Mouse (Mus musculus) kidney, postnatal 4 days (tissue): ENCODE results near the gene Sord.

Experiments used
- DNase-seq, 2 experiments: peaks; one replicate each; pipeline ENCODE4 v3.0.0; 2021; ENCODE audit warnings: mixed read lengths in 2 of 2

The Sord gene

DNA sequence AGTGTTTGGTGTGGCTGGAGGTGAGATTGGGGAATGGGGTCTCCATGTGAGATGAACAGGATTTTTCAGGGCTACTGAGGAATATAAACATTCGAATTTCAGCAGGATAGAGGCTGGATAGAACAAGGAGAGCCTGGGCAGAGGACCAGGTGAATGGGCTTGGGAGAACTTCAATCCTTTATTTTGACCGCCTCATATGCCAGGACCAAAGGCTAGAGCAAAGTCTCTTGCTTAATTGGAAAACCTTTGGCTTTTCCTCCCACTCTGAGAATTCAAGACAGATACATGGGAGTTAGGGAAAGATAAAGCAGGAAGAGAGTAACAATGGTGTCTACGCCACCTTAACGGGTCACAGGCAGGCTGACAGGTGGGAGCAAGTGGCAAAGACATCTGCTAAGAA lies 6.7 kb downstream of the Sord start:
- DNase-seq, result no peak

DNA sequence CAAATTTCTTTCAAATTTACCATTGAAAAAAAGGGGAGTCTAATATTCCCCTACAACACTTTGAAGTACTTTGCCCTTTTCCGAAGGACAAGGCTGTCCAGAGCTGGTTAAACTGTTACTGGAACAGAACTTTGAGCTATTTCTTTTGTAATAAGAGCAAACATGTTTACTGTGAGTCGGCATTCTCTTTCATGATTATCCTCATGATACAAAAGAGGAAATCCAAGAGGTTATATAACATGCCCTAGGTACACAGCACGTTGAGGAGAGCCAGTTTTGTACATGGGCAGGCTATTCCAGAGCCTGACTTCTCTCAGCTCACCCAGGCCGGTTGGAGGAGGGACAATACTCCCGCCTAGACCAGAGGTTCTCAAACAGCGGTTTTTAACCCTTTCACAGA lies 7.4 kb downstream of the Sord start:
- no peak for DNase-seq

DNA sequence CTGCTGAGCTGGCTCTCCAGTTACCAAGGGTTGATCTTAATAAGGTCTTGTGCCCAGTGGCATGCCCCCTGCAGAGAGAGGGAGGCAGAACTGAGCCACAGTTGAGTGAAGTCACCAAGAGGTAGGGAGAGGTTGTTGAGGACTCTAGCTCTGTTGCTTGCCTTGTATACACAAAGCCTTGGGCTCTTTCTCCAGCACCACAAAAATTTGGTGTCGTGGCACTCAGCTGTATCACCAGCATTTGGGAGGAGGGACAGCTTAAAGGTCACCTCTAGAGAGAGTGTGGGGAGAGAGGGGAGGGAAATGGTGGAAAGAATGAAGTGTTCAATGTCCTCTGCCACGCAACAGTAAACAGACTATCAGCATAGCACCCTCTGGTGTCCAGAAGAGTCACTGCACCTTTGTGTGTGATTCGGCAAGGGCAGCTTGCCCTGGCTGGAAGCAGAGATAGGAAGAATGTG lies 9.2 kb downstream of the Sord start:
- peak; percentile 78 to 84 for DNase-seq

DNA sequence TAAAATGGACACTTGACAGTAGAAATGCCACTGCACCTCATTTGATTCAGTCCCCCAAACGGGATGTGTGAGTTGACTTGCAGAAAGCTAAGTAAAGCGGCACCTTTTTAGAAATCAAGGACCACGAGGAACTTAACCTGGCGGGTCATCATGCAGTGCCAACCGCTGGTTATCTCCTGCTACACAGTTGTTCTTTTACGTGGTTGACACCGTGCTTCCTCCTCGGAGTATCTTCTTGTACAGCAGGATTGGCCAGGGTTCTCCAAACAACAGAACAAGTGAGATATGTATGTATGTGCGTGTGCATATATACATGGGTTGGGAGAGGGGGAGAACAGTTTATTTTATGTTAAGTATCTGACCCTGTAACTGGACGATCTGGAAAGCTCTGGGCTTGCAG lies 13.2 kb downstream of the Sord start:
- DNase-seq, result no peak

DNA sequence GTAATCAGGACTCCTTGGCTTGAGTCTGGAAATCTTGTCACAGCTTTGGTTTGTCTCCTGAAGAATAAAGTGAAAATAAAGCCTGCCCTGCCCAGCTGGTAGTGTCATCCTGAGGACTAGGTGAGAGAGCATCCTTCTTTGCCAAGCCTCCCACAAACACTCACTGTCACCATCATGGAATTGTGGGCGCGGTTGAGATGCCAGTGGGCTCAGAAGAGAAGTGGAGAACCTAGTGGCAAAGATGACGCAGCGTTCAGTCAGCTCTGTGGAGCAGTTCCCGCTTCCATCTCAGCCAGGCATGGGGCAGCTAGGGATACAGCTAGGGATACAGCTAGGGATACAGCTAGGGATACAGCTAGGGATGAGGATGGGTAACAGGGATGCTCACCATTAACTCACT lies 21.4 kb downstream of the Sord start:
- DNase-seq, result no peak

DNA sequence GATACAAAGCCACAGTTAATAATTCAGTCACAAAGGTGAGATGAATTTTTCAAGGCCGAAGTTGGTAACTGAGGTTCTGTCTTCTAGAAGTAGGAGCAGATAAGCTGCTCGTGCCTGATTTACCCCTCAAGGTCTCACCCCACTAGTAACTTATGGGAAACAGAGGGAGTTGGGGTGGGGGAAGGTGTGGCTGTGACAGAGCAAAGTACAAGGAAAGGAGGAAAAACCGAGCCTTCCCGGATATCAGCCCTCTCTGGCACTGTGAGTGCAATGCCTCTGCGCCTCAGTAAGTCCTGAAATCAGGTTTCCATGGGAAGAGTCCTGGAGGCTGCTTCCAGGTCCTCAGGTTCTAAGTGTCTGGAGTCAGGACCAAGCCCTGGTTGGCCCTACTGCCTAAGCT lies 26.2 kb downstream of the Sord start:
- no peak for DNase-seq

DNA sequence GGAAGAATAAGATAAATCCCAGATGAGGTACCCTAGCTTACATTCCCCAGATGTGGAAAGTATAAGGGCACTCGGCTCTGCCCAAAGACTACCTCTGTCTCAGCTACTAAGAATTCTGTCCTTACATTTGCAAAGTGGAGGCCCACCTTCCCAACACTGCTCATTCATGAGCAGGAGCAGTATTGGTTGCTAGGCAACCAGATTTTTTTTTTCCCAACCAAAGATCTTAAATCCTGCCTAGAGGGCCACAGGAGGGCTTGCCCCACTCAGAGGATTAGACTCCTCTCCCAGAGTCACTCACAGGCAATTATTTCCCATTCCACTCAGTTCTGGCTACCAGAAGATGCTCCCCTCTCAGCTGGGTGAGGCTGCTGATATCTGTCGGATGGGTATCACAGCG lies 30.1 kb downstream of the Sord start:
- no peak for DNase-seq

DNA sequence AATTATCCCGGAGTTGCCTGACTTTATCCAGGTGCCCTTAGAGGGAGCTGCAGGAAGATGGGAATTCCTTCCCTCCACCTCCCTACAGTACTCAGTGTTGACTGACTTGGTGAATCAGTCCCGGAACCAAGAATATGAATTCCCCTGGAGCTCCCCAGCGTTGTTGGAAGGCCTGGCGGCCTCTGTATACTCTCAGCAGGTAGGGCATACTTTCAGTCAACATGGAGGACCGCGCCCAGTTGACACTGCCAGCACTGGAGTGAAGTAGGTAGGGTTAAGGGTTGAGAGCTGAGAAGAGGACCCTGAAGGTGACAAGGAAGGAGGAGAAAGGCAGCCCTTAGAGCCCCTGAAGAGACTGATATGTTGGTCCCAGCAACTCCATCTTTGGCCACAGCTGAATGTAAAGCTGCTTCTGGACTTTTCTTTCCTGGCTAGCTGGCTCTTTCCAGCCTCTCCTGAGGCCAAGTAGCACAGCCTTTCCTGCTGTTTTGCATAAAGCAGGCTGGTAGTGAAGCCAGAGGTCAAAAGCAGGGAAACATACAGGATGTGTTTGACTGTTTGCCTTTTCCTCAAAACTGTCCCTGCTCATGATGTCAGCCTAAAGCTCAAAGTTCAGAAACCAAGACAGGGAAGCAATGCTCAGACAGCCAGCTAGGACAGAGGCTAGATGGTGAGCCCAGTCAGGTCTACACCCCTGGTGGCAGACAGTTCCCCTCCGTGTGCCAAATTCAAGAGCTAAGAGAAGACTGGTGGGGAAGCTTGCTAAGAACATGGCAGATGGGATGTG lies 32.1 kb downstream of the Sord start:
- no peak for DNase-seq

DNA sequence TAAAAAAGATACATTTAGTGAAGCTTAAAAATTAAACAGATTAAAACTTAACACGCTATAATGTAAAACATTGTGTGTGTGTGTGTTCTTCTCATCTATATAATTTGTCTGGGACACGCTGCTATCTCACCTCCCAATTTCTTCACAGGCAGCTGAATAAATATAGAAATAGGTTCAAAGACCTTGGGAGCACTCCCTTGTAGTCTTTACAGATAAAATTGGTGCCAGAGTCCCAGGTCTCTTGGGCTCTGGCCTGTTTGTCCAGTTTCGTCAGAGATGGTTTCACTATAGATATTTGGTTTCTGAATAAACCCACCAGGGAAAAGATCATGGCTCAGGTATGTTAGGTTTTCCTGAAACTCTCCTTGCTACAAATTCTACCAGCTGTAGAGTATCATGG lies 44.2 kb downstream of the Sord start:
- DNase-seq, result no peak

DNA sequence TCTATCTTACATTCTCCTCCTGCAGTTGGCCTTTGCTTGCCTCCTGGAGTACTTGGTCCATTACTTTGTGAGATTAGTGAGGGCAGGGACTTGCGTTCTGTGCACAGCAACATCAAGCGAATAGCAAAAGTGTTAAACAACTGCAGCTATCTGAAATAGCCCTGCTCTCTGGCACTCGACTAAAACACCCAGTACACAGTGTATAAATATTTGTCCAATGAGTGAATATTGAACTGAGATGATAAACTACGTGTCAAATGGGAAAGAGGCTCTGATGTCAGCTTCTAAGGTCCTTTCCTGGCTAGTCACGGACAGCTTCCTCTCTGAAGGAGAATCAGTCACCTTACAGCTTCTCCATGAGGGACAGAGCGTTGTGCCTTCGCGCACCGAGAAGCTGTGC lies 49.5 kb downstream of the Sord start:
- DNase-seq, result no peak

DNA sequence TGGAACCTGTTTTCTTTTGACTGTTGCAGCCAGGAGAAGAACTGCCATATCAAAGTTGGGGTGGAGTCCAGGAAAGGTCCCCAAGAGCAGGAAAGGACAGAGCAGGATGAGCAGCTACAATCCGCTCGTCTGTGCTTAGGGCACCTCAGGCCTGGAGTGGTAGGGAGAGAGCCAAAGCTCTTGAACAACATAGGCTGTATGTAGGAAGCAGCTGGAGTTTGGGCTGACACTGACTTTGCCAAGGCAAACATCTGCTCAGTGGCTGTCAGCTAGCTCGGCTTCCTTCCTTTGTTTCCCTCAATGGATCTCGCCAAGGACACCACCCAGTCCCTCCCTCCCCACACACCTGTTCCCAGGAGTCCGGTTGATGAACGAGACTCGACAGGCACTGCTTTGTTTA lies 51.6 kb downstream of the Sord start:
- no peak for DNase-seq

DNA sequence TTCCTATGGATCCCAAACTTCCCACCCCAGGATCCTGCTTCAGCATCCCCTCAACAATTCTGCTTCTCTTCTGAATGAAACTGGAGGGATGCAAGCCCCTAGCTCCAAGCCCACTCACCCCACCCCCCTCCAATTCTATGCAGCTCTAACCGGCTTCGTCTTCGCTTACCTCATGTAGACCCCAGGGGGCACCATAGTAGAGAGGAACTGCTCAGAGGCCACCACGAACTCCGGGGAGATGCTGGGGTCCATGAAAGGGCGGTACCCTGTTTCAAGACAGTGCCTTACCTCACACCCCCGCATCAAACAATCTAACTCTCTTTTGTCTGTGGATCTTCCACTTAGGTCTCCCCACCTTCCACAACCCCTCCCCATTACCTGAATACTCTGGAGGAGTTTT lies 60.4 kb downstream of the Sord start:
- no peak for DNase-seq

DNA sequence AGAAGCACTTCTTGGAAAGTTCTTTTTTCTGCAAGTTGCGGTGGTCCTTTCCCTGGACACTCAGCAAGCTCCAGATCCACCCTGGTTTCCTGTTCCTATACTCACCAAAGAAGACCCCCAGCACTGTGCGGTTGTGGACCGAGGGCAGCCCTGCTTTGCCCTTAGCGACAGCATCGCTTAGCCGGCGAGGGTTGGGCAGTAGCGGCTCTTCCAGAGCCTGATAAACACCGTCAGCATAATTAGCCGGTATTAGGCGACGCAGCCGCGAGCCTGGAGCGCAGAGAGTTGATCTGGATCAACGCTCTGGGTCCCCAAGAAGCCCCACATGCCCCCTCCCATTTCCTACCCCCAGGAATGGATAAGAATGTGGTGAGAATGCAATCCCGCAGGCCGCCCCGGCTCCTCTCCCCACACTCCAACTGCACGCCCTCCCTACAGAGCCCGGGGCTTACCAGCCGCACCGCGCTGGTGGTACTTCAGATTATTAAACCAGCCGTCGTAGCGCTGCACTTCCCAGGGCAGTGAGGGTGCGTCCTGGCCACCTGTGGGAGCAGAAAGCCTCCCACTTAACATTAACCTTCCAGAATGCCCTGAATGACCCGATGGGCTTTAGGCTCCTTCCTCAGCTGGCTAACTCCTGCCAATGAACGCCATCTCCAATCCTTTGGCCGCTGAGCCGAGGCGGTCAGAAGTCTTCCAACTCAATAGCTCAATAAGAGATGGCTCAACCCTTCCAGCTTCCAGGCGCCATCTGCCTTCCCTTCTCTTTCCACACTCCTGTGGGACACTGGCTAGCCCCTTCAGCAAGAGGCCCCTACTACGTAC lies 62.9 kb downstream of the Sord start:
- DNase-seq, result no peak

DNA sequence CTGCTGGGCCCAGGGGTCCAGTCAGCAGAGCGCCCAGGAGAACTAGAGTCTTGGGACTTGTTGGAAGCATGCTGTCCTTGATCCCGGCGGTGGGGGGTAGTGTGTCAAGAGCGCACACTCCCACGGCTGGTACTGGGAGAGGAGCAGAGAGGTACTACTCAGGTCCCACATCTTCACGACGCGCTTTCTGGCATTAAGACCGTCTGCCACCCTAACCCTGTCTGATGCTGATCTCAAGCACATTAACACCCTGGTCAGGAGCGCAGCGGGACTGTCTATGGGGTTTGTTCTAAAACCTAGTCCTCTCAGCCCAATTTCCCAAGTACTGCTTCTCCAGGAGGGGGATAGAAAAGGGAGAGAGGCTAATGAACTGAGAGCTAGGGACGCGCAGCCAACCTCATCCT lies 63.5 kb downstream of the Sord start, which contains the start of gene Duox2:
Gene Duox2, minus strand, starts transcription at position 354 of the 404 bp plus-strand sequence.
- DNase-seq, result no peak

DNA sequence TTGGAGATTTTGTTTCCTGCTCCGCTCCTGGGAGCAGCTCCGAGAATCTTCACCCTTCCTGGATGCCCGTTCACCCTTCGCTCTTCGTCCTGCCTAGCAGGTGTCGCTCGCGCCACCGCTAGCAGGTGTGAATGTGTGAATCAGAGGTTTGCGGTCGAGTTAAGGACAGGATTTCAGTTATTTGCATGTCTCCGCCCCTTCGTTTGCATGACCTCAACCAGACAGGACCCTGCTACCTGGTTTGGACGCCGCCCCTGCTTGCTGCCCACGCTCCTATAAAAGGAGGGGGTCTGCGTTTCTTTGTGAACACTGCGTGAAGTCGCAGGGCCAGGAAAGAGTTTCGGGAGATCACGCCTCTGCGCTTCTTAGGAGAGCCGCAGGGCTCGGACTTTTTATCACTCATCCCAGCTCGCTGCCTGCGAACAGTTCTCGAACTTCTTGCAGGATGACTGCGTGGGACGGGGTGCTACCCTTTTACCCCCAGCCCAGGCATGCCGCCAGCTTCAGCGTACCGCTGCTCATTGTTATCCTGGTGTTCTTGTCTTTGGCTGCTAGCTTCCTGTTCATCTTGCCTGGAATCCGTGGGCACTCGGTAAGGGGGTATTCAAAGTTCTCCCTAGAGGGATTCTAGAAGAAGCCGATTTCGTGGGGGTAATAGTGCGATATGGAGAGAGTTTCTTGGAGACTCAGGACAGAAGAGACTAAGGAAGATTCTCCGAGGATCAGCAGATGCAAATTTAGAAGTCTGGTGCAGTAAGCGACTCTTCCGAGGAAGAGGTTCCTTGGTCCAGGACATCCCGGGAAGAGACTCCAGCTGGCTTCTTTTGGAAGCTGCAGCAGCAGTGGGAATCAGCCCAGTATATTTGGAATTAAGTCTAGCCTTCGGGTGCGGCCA lies 64.3 kb downstream of the Sord start, which contains the start of gene Duoxa2:
Gene Duoxa2, plus strand, starts transcription at position 305 of the 895 bp plus-strand sequence.
- peak; percentile 44 to 47 for DNase-seq

DNA sequence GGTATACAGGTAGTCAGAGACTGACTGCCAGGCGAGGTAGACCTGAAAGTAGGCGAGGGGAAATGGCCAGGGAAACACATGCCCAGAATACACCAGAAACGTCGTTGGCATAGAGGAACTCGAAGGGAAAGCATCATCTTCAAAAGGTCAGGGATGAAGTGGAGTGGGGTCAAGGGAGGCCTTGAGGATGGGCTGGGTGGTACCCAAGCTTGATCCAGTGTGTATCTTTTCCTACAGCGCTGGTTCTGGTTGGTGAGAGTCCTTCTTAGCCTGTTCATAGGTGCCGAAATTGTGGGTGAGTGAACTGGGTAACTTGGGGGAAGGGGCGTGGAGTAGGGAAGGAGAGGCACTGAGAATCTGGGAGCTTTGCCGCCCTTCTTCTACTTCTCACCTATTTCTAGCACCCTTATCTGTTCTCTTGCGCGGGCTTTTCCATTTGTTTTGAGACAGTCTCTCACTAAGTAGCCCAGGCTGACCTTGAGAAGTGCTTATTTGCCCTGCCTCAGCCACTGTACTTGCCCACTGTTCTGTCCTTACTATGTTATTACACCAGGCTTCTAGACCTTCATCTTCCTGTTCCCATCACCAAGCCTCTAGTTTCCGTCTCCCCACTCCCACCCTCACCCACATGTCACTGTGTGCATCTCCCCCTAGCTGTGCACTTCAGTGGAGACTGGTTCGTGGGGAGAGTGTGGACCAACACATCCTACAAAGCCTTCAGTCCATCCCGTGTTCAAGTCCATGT lies 65.5 kb downstream of the Sord start:
- DNase-seq, result no peak

DNA sequence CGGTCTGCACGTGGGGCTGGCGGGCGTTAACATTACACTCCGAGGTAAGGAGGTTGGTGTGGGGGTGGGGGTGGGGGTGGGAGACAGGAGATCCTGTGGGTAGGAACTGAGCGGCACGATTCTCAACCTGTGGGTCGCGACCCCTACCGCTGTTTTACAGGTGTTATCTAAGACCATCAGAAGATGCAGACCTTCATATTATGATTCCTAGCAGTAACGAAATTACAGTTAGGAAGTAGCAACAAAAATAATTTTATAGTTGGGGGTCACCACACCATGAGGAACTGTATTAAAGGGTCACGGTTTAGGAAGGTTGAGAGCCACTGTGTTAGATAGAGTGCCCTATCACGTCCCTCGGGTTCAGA lies 66.1 kb downstream of the Sord start:
- DNase-seq, result no peak

DNA sequence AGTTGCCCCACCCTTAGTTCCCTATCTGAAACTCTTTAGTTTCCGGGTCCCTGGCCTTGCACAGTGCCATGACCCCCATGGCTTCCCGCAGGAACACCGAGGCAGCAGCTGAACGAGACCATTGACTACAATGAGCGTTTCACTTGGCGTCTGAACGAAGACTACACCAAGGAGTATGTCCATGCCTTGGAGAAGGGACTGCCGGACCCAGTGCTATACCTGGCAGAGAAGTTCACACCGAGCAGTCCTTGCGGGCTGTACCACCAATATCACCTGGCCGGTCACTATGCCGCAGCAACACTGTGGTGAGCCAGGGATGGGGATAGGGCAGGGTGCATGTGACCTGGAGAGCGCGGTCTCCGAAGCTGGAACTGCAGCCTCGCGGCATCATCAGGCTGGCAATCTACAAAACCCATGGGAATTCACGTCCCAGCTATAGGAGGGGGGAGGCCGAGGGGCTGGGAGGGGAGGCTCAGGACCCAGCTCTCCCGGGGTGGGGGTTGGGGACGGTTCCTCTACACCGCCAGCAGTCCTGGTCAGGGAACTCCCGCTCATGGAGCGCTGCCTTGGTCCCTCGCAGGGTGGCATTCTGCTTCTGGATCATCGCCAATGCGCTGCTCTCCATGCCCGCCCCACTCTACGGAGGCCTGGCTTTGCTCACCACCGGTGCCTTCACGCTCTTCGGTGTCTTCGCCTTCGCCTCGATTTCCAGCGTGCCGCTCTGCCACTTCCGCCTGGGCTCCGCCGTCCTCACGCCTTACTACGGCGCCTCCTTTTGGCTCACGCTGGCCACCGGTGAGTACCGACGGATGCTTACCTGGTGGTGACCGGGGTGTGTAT lies 66.8 kb downstream of the Sord start:
- peak; percentile 36 to 49 for DNase-seq

DNA sequence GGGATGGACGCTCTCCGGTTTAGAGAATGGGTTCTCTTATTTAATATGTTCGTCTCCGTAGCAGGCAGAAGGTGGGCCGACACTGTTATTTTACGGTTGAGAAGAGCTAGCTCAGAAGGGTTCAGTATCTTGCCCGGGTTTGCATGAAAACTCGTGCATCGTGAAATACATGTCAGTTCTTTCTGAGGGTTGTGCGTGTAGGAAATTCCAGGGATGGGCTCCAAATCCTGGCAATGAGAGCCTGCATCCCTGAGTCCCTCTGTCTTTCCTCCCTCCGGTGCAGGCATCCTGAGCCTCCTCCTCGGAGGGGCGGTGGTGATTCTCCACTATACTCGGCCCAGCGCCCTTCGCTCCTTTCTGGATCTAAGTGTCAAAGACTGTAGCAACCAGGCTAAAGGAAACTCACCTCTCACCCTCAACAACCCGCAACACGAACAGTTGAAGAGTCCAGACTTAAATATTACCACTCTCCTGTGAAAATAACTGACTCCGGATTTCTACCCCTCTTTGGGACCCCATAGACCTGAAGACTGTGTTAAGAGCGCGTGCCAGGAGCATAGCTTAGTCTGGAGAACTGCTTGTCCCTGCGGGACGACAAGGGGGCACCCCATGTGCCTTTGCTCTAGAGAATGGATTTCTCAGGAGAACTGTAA lies 67.5 kb downstream of the Sord start:
- no peak for DNase-seq

DNA sequence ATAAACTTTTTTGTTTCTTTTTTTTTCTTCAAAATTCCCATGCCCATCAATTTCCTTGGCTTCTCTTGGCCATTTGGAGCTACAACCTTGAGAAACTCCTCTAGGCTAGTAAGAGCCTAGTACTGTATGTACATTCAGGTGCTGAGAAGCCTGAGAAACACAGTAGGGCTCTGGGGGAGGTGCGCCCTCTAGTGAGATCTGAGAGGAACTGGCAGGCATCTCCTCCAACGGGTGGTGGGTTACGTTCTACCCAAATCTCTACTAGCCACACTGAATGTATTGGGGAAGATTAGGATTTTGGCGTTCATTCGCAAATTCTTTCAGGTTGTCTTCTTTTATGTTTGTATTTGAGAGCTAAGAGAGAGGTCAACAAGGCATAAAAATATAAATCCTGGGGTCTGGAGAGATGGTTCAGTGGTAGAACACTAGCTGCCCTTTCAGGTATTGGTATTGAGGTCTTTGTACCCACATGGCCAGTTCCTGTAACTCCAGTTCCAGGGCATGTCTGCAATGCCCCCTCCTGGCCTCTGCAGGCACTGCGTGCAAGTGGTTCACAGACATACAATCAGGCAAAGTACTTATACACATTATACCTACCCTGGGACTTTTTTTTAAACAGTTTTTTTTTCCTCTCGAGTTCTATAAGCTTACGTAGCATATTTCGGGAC lies 68.2 kb downstream of the Sord start:
- DNase-seq, result peak; percentile 75 to 80
